Mouse (Mus musculus) heart, embryonic 10.5 days (tissue): ENCODE results near the gene Mapk1ip1. TPM values are rescaled to one million over a fixed set of nuclear protein-coding genes. Genes with fewer than 3 reads are reported as not detected.

ENCODE experiments used
- DNase-seq: peaks from one replicate; pipeline ENCODE4 v3.0.0-alpha.2; 2017; ENCODE audit warnings: low spot score
- H3K27ac ChIP-seq: fragments of 300-500 bp; sonication (generic); 2 replicates; pipeline ENCODE4 v1.5.1; 2016; ENCODE audit warnings: mild to moderate bottlenecking
- H3K27me3 ChIP-seq: fragments of 300-500 bp; sonication (generic); 2 replicates; pipeline ENCODE4 v1.6.1; 2016; ENCODE audit warnings: mild to moderate bottlenecking; ENCODE audit not compliant: poor library complexity, insufficient read depth, severe bottlenecking
- H3K36me3 ChIP-seq: fragments of 300-500 bp; sonication (generic); 2 replicates; pipeline ENCODE4 v1.6.1; 2016; ENCODE audit warnings: mild to moderate bottlenecking, moderate library complexity
- H3K4me1 ChIP-seq: fragments of 300-500 bp; sonication (generic); 2 replicates; pipeline ENCODE4 v1.6.1; 2016; ENCODE audit warnings: mild to moderate bottlenecking
- H3K4me3 ChIP-seq: fragments of 300-500 bp; sonication (generic); 2 replicates; pipeline ENCODE4 v1.5.1; 2016; ENCODE audit warnings: mild to moderate bottlenecking, moderate library complexity
- H3K9me3 ChIP-seq: fragments of 300-500 bp; sonication (generic); 2 replicates; pipeline ENCODE4 v1.6.1; 2016; ENCODE audit warnings: mild to moderate bottlenecking, moderate library complexity
- WGBS: fragments of 180-500 bp; shearing (Covaris S2); methylation state at CpG from one replicate; pipeline ENCODE4 v1.1.7; 2016; 5-methylcytosine and 5-hydroxymethylcytosine counted together
- polyA plus RNA-seq: library from polyadenylated mRNA; unstranded; fragments of >200 nt; fragmentation: Nextera tagmentation; extraction: Ambion mirVana; gene quantifications from 2 replicates; pipeline ENCODE4 v1.2.1, GENCODE M21; 2016

The Mapk1ip1 gene
- 10.0 and 10.8 TPM in 2 replicates for polyA plus RNA-seq

GRCm38 (mm10) chr7:138845544-138846391 is at the start of gene Mapk1ip1, which contains the start of gene Ppp2r2d:
TSS of gene Mapk1ip1 (minus strand) at chr7:138846273.
TSS of gene Ppp2r2d (plus strand) at chr7:138846079.
- no peaks in the 10 kb centered on the region for H3K9me3 ChIP-seq
- under 1% methylated on average over 51 of the region's 51 CpGs for WGBS
- peaks cover 35% of the 10 kb centered on the region for H3K4me1 ChIP-seq
- H3K27ac ChIP-seq: peak within 1 kb of the TSS; percentile 100
- peaks cover 11% of the 10 kb centered on the region; the same call in 1 of the 2 replicates for H3K36me3 ChIP-seq
- no peaks in the 10 kb centered on the region for H3K27me3 ChIP-seq
- peak within 1 kb of the TSS; percentile 99 for H3K4me3 ChIP-seq
- DNase-seq: peak; percentile 97

- DNase-seq: no peak
- WGBS: 82% methylated on average over 12 of the region's 13 CpGs
- H3K27ac ChIP-seq: no peak overlapping the region
- peaks cover 53% of the 10 kb centered on the region for H3K36me3 ChIP-seq
- H3K4me3 ChIP-seq: no peak overlapping the region
- H3K4me1 ChIP-seq: no peaks in the 10 kb centered on the region
- H3K9me3 ChIP-seq: no peaks in the 10 kb centered on the region
- H3K27me3 ChIP-seq: no peaks in the 10 kb centered on the region
These were observed 39.6 kb upstream of the Mapk1ip1 start for GRCm38 (mm10) chr7:138885365-138886289.

GRCm38 (mm10) chr7:138883724-138884123 is 37.7 kb upstream of the Mapk1ip1 start:
- Histone ChIP-seq H3K4me3 (no peak overlapping the region), H3K36me3 (peaks cover 72% of the 10 kb centered on the region), H3K9me3 (no peaks in the 10 kb centered on the region), H3K27me3 (no peaks in the 10 kb centered on the region), H3K4me1 (no peaks in the 10 kb centered on the region), H3K27ac (no peak overlapping the region)
- no peak for DNase-seq
- 95% methylated on average over 3 of the region's 3 CpGs for WGBS

- Histone ChIP-seq H3K27ac (no peak overlapping the region), H3K9me3 (no peaks in the 10 kb centered on the region), H3K36me3 (peaks cover 95% of the 10 kb centered on the region), H3K4me1 (no peaks in the 10 kb centered on the region), H3K27me3 (no peaks in the 10 kb centered on the region), H3K4me3 (no peak overlapping the region)
- 88% methylated on average over 3 of the region's 3 CpGs for WGBS
- peak; percentile 60 for DNase-seq
These were observed 29.0 kb upstream of the Mapk1ip1 start for GRCm38 (mm10) chr7:138875031-138875430.

GRCm38 (mm10) chr7:138872956-138873355 is 26.9 kb upstream of the Mapk1ip1 start:
- DNase-seq: no peak
- no peaks in the 10 kb centered on the region for H3K27me3 ChIP-seq
- H3K4me1 ChIP-seq: no peaks in the 10 kb centered on the region
- H3K27ac ChIP-seq: no peak overlapping the region
- peaks cover 93% of the 10 kb centered on the region for H3K36me3 ChIP-seq
- no peak overlapping the region for H3K4me3 ChIP-seq
- no peaks in the 10 kb centered on the region for H3K9me3 ChIP-seq
- WGBS: 89% methylated on average over 3 of the region's 3 CpGs

GRCm38 (mm10) chr7:138868316-138868715 is 22.2 kb upstream of the Mapk1ip1 start:
- Histone ChIP-seq H3K27me3 (no peaks in the 10 kb centered on the region), H3K36me3 (peaks cover 63% of the 10 kb centered on the region), H3K4me1 (no peaks in the 10 kb centered on the region), H3K9me3 (no peaks in the 10 kb centered on the region), H3K4me3 (no peak overlapping the region), H3K27ac (no peak overlapping the region)
- DNase-seq: no peak
- 92% methylated on average over 4 of the region's 4 CpGs for WGBS

GRCm38 (mm10) chr7:138867286-138867685 is 21.2 kb upstream of the Mapk1ip1 start:
- Histone ChIP-seq H3K36me3 (peaks cover 55% of the 10 kb centered on the region), H3K4me1 (no peaks in the 10 kb centered on the region), H3K9me3 (no peaks in the 10 kb centered on the region), H3K4me3 (no peak overlapping the region), H3K27ac (no peak overlapping the region), H3K27me3 (no peaks in the 10 kb centered on the region)
- no peak for DNase-seq
- WGBS: 89% methylated on average over 6 of the region's 6 CpGs

- H3K36me3 ChIP-seq: peaks cover 35% of the 10 kb centered on the region
- DNase-seq: peak; percentile 55
- 89% methylated on average over 1 of the region's 1 CpGs for WGBS
- H3K4me1 ChIP-seq: no peaks in the 10 kb centered on the region
- no peaks in the 10 kb centered on the region for H3K27me3 ChIP-seq
- H3K4me3 ChIP-seq: no peak overlapping the region
- no peak overlapping the region for H3K27ac ChIP-seq
- no peaks in the 10 kb centered on the region for H3K9me3 ChIP-seq
These were observed 18.7 kb upstream of the Mapk1ip1 start for GRCm38 (mm10) chr7:138864776-138865175.

GRCm38 (mm10) chr7:138863950-138864572 is 18.0 kb upstream of the Mapk1ip1 start:
- Histone ChIP-seq H3K27ac (no peak overlapping the region), H3K4me3 (no peak overlapping the region), H3K36me3 (peaks cover 28% of the 10 kb centered on the region), H3K9me3 (no peaks in the 10 kb centered on the region), H3K4me1 (no peaks in the 10 kb centered on the region), H3K27me3 (no peaks in the 10 kb centered on the region)
- peak; percentile 48 for DNase-seq
- WGBS: 90% methylated on average over 3 of the region's 3 CpGs

GRCm38 (mm10) chr7:138856670-138857069 is 10.6 kb upstream of the Mapk1ip1 start:
- Histone ChIP-seq H3K4me1 (no peaks in the 10 kb centered on the region), H3K27ac (no peak overlapping the region), H3K36me3 (peaks cover 45% of the 10 kb centered on the region), H3K27me3 (no peaks in the 10 kb centered on the region), H3K9me3 (no peaks in the 10 kb centered on the region), H3K4me3 (no peak overlapping the region)
- 71% methylated on average over 2 of the region's 2 CpGs for WGBS
- no peak for DNase-seq

- 96% methylated on average over 2 of the region's 2 CpGs for WGBS
These were observed 8.1 kb upstream of the Mapk1ip1 start for GRCm38 (mm10) chr7:138854201-138854600.

GRCm38 (mm10) chr7:138853417-138854031 is 7.5 kb upstream of the Mapk1ip1 start:
- H3K4me3 ChIP-seq: no peak overlapping the region
- WGBS: 98% methylated on average over 4 of the region's 4 CpGs
- H3K4me1 ChIP-seq: no peaks in the 10 kb centered on the region; the same call in 1 of the 2 replicates
- no peak for DNase-seq
- H3K9me3 ChIP-seq: no peaks in the 10 kb centered on the region
- H3K27me3 ChIP-seq: no peaks in the 10 kb centered on the region
- H3K36me3 ChIP-seq: peaks cover 52% of the 10 kb centered on the region
- no peak overlapping the region for H3K27ac ChIP-seq

More at GRCm38 (mm10) chr7:138854201-138854600, 8.1 kb upstream of the Mapk1ip1 start:
- Histone ChIP-seq H3K4me3 (no peak overlapping the region), H3K36me3 (peaks cover 52% of the 10 kb centered on the region), H3K27ac (no peak overlapping the region), H3K27me3 (no peaks in the 10 kb centered on the region), H3K4me1 (no peaks in the 10 kb centered on the region), H3K9me3 (no peaks in the 10 kb centered on the region)
- no peak for DNase-seq
